Mouse (Mus musculus): ENCODE results near the gene Aipl1. TPM values are rescaled to one million over a fixed set of nuclear protein-coding genes. Genes with fewer than 3 reads are reported as not detected.
A peak's percentile ranks its signal among the peaks of the same experiment; 100 is the strongest.

Aipl1 gene
- total RNA-seq, 2 experiments from 2014 or later = not detected

DNA sequence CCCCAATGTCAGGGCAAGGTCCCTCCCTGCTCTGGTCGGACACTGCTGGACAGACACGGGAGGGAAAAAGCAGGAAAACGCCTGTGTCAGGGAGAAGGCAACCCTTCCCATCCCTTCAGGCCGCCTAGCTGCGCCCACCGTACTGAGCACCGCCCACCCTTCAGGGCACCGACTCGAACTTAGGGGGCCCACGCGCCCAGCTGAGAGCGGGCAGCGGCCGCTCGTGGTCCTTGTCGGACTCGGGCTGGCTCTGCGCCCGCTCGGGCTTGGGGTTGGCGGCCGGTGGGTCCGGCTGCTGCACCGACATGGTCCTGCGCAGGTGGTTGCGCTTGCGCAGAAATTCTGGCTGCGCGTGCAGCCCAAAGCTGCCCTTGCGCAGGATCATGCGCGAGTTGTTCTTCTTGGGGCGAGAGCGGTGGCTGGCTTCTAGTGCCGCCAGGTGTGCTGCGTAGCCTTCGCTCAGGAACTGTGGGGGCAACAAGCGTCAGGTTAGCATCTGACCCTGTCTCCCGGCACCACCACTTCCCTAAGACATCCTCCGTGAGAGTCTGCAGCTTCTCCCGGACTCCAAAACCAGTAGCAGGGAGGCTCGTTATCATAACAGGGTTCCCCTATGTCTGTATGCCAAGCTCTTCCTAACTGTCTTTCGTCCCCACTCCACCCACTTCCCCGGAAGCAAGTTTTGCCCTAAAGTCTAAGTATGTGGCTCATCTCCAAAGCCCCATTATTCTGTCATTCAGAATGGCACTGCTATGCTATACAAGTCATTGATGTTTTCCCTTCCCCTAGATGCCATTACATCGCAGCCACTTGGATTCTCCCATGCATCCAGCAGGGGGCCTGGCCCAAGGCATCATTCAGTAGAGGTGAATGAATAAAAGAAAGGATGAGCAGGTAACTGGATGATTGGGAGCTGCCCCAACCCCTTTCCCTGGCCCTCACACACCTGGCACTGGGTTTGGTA is 13.9 kb upstream of the Aipl1 start:
- peak; percentile 73 to 79 for DNase-seq (ENCODE audit: low spot score in 2 of 2)

DNA sequence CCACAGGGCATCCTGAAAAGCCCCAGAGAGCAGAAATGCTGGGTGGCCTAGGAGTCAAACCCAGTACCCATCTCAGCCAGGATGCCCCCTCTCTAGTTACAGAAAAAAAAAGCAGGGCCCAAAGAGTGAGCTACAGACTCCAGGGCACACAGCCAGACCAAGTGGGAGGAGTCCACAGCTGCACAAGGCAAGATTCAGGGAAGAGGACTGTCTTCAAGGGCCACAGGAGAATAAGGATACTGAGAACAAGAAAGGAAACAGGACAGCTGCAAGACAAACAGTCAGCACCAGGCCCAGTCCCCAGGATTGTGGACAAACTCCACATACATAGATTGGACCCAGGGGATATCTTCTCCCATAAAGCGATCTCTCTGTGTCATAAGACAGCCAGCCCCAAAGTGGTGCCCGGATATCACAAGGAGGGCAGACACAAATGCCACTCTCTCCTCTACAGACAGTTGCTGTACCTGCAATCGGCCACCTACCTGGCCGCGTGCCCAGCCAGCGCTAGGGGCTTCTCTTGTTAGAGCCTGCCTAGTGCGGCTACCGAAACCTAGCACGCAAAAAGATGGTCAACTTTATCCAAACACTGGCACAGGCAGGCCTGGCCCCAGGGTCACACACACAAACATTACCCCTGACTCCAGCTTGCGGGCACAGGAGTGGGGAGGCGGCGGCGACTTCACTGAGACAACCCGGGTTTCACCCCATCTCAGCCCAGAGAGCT is 13.0 kb upstream of the Aipl1 start:
- DNase-seq (ENCODE audit: low spot score in 2 of 2) = no peak
- intact Hi-C loops (cut with DNase I) = loop anchor here (5.0 kb wide), 2 partner anchors 107 to 157 kb away; partner anchors contain the start of genes 4933427D14Rik, Gm43951 and Txndc17

More for the DNA sequence above, 13.9 kb upstream of the Aipl1 start:
- intact Hi-C loops (cut with DNase I) = loop anchor here (5.0 kb wide), 2 partner anchors 106 to 156 kb away; partner anchors contain the start of genes 4933427D14Rik, Gm43951 and Txndc17

DNA sequence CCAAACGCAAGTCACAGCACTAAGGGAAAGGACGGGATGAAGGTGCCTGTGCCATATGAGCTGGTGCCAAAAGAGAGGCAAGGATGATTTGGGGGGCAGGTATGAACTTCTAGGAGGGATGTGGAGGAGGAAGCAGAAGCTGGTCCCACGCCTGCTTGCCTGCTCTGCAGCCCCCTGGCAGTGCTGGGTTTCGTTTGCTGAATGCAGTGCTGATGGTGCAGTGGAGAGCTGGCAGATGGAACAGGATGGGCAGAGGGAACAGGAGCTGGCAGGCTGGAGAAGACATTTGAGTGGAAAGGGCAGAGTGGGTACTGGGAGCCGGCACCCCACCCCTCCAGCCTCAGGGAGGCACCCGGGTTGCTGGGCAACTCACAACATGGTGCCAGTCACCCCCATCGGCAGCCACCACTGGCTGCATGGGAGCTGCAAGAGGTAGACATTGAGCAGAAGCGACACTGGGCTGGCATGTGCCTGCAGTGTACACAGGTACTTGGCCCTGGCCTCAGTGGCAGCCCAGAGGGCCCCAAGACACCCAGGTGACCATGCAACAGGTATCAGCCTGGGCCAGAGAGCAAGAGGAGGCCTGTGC is 12.0 kb upstream of the Aipl1 start:
- intact Hi-C loops (cut with DNase I) = no loop called here
- DNase-seq (ENCODE audit: low spot score in 2 of 2) = no peak

DNA sequence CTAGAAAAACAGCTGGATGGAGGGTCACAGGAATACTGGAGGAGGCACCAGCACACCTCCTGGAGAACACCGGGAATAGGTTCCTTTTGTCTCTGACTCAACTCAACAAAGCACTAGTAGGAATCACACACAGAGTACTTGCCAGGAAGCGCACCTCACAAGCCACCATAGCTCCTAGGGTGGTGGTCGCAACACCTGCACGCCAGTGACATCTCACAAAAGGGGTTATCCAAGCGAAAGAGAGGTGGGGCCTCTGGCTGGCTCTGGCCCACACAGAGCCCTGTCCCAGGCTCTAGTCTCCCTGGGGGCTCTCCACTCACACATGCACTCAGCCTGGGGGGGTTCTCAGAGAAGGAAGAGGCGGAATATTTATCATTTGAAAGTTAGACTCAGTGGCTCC is 11.4 kb upstream of the Aipl1 start:
- no peak for DNase-seq (ENCODE audit: low spot score in 2 of 2)
- intact Hi-C loops (cut with DNase I) = no loop called here

DNA sequence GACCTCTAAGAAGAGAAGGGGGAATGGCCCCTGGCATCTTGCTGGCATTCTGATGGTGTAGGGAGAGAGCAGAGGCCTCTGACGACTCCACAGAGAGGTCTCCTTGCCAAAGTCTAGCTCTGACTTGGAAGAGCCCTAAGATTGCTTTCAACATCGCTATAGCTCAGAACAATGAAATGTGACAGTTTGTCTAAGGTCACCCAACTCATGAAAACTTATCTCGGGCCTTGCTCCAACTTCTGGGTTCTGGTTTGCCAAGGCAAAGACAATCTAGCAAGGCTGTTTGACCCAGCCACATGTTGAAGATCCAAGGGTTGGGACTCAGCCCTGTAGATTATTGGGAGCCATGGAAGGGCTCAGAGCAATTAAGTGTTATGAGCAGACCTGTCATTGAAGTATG is 6.9 kb upstream of the Aipl1 start:
- intact Hi-C loops (cut with DNase I) = no loop called here
- no peak for DNase-seq (ENCODE audit: low spot score in 2 of 2)

DNA sequence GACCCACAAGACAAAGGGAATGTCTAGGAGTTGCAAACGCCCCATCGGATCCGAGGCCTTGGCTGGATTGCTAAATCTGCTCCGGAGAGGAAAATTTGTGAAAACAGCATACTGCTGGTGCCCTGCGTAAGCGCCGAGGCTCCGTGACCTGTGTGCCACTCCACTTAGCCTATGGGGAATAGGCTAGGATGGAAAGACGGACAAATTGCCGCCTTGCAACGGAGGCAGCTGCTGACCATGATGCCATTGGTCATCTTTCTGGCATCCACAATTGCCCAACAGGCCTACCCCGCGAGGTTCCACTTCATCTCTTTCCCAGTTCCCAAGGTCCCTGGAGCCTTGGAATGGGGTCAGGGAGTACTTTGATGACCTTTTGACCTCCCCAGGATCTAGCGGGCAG is 5.3 kb upstream of the Aipl1 start:
- intact Hi-C loops (cut with DNase I) = no loop called here
- DNase-seq (ENCODE audit: low spot score in 2 of 2) = no peak

DNA sequence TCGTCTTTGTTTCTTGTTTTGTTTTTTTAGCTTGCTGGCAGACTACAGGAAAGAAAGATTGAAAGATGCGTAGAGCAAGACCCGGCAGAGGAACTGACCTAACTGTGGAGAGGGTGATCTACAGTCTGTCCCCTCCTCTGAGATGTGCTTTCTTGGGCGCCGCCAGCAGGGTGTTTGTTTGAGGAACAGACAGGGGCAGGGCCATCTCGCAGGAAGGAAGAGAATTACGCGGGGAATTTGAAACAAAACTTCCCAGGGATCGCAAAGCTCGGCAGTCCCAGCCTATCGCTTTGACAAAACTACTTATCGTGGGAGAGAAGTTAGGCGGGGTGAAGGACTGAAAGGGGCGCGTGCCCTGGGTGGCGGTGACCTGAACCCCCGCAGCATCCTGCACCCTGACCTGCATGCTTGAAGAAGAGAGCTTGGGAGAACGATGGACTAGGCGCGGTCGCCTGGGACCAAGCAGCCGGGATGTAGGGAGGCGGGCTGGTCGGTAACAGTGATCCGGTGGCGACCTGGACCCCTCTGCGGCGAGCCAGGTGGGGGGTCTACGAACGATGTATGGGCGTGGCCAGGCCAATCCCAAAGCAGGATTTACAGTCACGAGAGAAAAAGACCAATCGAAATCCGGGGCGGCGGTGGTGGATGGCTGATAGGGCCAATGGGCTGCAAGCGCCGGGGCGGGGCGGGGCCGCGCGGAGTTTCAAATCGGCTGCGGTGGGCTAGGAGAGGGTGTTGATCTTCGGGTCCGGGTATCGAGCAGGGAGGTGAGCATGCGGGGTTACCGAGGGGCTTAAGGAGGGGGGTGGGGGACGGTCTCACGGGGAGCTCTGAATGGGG is 4.7 kb upstream of the Aipl1 start, which contains the start of gene Pimreg:
Gene Pimreg (plus strand): TSS at position 265 of the 840 bp plus-strand sequence.
- intact Hi-C loops (cut with DNase I) = no loop called here
- peak; percentile 68 to 77 for DNase-seq (ENCODE audit: low spot score in 2 of 2)

DNA sequence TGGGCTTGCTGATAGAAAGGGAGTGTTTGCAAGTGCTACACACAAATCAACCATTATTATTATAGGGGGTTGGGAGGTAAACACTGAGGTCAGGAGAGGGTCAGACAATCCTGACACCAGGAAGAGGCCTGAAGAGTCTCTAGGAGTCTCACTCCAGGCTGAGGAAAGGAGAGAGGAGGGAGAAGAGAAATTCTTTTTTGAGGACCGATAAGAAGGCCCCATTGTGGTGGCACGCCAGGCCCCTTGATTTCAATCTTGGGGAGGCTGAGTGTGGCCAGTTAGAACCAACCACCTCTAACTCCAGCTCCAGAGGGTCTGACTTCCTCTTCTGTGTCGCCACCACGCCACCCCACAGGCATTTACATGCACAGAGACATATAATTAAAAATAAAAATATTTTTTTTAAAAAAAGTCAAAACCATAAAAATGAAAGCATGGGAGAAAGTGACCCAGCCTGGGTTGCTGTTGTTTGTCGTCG is 4.0 kb upstream of the Aipl1 start:
- intact Hi-C loops (cut with DNase I) = no loop called here
- no peak for DNase-seq (ENCODE audit: low spot score in 2 of 2)

DNA sequence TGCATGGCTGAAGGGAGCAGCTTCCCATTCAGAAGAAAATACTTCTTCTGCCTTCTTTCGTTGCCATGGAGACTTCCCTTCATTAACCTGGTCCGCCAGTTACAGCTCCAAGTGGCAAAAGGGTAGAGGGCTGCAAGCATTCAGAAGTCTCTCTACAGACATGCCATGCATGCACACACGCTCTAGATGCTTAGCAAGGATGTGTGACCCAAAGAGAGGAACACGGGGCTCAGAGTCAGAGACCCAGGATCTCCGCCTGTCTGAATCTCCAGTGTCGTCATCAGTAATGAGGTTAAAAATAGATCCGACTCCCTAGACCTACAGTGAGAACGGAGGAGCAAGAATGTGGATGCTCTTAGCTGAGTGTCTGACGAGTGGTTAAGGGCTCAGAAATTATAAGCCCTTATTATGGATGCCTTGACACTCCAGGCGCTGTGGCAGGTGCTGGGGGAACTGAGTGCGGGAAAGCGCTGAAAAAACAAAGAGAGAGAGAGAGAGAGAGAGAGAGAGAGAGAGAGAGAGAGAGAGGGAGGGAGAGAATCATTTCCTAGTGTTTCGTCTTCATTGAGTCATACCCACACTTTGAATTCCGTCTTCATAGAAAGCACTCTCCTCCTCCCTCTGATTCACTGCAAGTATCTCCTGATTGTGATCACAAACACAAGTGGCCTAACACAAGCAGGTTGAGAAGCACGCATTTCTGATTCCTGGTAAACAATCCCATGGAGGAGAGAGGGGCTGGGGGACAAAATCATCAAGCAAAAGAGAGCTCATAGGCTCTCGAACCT is 2.5 kb upstream of the Aipl1 start:
- no peak for DNase-seq (ENCODE audit: low spot score in 2 of 2)
- intact Hi-C loops (cut with DNase I) = no loop called here

DNA sequence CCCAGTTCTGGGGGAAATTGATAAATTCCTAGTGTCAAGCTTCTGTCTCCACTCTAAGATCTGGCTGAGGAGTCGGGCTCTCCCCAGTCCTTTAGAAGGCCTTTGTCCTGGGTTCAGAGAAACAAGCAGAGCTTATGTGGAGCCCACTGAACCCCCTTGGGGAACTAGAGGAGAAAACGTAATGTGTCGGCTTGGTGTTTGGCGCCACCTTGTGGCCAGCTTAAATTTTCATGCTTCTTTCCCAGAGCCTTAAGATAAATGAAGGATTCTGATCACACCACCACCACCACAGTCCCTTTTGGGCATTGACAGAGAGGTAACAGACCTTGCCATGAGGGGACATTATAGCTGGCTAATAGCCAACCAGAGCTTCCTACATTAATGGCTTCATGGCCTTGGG is 687 bp upstream of the Aipl1 start:
- DNase-seq (ENCODE audit: low spot score in 2 of 2) = peak; percentile 60 to 77
- intact Hi-C loops (cut with DNase I) = loop anchor here (2.0 kb wide), 1 partner anchor 691 kb away; no protein-coding TSS in a partner anchor

DNA sequence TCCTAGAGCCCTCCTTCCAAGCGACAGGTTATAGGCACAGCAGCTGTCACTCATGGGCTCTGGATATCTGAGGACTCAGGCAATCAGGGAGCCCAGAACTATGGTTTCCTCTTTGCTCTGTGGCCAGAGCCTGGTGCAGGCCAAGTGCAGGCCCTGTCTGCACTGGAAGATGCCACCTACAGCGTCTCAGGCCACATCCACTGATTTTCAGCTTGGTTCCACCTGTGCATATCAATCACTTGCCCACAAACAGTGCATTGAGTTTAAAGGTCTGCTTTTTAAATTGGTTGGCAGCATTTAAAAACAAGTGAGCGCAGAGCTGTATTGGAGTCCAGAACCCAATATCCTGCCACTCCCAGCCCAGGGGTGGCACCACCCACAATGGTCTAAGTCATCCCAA is 4.7 kb downstream of the Aipl1 start:
- intact Hi-C loops (cut with DNase I) = no loop called here
- DNase-seq (ENCODE audit: low spot score in 2 of 2) = no peak

DNA sequence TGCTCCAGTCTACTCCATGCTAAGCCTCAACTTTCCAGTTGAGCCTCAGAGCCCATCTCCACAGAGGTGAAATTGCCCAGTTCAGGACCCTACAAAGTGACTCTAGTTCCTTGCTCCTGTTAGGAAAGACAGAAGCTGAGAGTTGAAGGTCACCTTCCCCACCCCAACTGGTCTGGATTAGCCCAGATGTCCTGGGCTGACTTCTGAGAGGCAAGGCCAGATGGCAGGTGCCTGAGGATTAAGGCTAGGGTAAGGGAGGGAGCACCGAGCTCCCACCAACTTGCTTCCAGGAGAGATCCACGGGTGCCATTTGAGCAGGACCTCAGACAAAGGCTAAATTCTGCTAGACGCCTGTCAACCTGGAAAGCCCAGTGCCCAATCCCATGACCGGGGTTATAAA is 5.2 kb downstream of the Aipl1 start:
- intact Hi-C loops (cut with DNase I) = no loop called here
- DNase-seq (ENCODE audit: low spot score in 2 of 2) = no peak

DNA sequence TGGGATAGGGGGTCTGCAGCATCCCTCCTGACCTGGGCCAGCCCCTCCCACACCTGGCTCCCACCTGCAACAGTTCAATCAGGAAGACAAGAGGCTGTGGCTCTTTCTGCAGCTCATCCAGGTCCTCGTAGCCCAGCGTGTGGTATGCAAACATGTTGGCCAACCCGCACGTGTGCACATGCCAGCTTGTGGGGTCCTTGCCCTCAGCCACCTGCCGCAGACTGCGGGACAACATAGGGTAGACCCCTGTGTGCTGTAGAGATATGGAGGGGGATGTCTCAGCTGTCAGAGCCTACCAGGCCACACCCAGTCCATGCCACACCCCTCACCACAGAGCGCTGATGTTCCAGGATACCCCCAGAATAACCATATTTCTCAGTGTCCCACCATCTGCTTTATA is 6.0 kb downstream of the Aipl1 start:
- no peak for DNase-seq (ENCODE audit: low spot score in 2 of 2)
- intact Hi-C loops (cut with DNase I) = no loop called here

DNA sequence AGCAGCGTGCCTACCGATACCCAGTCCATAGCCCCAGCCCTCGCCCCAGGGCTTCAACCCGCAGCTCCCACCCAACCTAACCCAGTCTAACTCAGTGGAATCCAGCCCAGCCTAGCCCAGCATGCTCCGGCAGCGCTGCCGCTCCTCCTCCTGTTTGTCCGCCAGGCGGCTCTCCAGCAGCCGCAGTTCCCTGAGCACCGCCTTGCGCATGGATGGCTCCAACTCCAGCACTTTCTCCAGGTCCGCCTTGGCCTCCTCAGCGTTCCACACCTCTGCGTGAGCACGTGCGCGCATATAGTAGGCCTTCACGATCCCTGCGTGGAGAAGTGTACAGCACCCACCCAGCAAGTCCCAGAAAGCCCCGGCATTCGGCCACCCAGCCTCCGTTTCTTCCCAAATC is 8.2 kb downstream of the Aipl1 start:
- DNase-seq (ENCODE audit: low spot score in 2 of 2) = peak; percentile 46 to 58
- intact Hi-C loops (cut with DNase I) = loop anchor here (10.0 kb wide), 1 partner anchor 274 kb away; no protein-coding TSS in a partner anchor

DNA sequence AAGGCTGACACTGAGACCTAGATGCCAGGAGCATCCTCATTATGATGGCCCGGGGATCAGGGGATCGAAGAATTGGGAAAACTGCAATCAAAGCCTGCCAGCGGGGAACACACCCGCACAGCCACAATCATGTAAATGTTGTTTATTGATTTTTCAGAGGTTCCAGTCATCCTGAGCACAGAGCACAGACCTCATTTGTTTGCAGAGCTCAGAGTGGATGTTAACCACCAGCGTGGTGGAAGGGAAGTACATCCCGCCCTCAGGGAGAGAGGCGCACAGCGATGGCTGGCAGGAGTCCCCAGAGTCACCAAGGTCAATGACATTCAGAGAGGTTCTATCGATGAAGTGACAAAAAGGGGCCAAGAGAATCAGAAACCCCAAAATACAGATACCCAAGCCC is 9.5 kb downstream of the Aipl1 start:
- DNase-seq (ENCODE audit: low spot score in 2 of 2) = no peak
- intact Hi-C loops (cut with DNase I) = loop anchor here (10.0 kb wide), 1 partner anchor 273 kb away; no protein-coding TSS in a partner anchor

DNA sequence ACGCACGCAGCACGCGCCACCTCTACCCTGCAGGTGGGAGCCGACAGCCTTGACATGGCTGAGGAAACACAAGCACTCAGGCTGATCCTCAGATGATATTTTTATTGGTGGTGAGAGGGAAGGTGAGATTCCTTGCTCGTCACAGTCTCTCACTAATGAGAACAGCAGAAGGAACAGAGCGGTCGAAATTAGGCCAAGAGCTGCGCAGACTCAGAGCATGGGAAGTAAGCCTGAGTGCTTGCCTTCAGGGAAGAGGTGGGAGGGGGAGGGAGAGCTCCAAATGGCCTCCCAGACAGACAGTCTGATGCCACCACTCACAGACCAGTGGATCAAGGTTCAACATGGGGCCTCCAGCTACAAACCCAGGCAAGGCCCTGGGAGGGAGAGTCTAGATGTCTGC is 10.8 kb downstream of the Aipl1 start:
- DNase-seq (ENCODE audit: low spot score in 2 of 2) = no peak
- intact Hi-C loops (cut with DNase I) = loop anchor here (10.0 kb wide), 1 partner anchor 272 kb away; no protein-coding TSS in a partner anchor

DNA sequence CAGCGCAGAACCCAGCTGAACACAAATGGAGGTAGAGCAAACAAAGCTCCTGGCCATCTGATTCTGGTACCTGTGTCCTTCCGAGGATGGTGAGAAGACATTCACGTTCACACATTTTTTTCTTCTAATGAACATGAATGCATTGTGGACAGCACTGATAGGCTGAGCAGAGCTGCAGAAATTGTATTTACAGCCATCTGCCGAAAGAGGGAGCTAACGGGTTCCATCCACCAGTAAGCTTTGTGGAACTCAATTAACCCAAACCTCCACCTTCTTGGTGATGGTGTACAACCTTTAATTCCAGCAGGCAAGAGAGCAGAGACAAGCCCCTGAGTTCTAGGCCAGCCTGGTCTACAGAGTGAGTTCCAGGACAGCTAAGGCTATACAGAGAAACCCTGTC is 11.5 kb downstream of the Aipl1 start:
- no peak for DNase-seq (ENCODE audit: low spot score in 2 of 2)
- intact Hi-C loops (cut with DNase I) = loop anchor here (2.0 to 10.0 kb wide), 2 partner anchors 271 to 679 kb away; no protein-coding TSS in a partner anchor

DNA sequence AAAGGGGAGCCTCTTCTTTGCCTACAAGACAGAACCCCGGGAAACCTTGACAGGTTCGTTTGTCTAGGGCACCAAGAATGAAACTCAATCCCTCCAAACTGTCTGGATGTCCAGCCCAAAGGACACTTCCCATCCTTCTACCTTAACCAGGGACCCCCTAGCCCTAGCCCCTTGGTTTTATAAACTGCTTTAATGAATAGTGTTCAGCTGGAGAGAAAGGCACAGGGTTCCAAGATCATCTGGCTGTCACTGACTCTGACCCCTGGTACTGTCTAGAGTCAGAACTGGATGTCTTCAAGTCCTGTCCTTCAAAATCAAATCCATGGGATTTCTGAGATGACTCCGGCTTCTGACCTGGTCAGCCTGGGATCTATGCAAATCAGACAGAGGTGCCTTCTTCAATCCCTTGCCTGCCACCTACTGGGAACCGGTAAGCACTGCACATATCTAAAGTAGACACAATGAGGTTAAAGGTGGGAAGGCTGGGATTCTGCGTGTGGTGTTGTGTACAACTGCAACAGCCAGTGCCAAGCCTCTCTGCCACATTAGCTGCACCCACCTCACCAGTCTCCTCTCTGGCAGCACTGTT is 13.0 kb downstream of the Aipl1 start:
- DNase-seq (ENCODE audit: low spot score in 2 of 2) = peak; percentile 46 to 57
- intact Hi-C loops (cut with DNase I) = loop anchor here (2.0 to 10.0 kb wide), 4 partner anchors 247 to 677 kb away; no protein-coding TSS in a partner anchor
